Mouse (Mus musculus) embryo, embryonic 11 days (tissue): ENCODE results near the gene Cyp1b1.
A peak's percentile ranks its signal among the peaks of the same experiment; 100 is the strongest.

ENCODE experiments used
- DNase-seq: peaks from one replicate; pipeline ENCODE4 v3.0.0-alpha.2; 2015

Cyp1b1 gene

DNA sequence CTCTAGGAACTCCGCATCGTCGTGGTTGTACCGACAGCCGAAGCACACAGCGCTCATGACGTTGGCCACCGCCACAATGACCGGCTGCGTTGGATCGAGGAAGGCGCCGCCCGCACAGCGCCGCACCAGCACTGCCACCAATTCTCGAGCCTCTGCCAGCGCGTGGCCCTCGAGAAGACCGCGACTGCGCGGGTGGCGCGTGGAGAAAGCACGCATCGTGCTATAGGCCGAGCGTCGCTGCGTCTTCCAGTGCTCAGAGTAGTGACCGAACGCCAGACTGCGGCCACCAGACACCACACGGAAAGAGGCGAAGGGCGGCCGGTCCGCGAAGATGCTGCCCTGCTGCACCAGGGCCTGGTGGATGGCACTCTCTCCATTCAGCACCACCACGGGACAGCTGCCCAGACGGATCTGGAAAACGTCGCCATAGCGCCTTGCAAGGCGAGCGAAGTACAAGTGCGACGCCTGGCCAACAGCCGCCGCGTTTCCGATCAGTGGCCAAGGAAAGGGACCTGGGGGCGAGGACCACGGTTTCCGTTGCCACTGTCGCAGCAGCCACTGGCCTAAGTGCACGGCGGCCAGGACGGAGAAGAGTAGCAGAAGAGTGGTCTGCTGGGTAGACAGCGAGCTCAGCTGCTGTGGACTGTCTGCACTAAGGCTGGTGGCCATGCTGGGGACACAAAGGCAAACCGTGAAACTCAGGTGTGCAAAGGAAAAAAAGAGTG is 1.1 kb downstream of the Cyp1b1 start:
- peak; percentile 70 for DNase-seq

DNA sequence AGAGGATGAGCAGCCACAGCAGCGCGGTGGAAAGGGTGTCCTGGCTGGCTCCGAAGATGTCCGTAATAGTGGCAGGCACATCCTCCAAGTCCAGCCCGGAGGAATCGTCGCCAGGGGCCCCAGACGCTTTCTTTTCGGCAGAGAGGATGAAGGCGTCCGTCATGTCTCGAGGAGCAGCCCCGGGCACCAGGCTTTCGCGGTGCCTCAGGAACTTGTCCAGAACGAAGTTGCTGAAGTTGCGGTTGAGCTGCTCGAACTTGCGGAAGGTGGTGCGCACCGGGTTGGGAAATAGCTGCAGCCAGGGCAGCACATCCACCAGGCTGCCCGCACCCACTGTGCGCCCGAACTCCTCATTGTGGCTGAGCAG is 1.6 kb downstream of the Cyp1b1 start:
- DNase-seq, result peak; percentile 57

DNA sequence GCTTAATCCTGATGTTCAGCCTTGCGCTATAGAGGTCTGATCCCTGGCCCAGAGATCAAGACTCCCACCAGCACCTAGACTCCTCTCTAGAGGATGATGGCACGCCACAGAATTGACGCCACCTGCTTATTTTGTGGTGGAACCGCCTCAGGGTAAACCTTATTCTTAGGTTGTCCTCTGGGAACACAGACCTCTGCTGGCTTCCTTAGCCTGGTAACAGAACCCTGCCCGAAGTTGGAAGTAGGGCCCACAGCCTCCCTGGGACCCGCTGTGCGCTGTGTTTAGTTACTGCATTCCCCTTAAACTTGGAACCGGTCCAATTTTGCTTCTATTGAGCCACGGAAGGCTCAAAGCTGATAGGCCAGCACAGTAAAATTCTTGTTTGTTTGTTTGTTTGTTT is 2.3 kb downstream of the Cyp1b1 start:
- DNase-seq, result peak; percentile 64

DNA sequence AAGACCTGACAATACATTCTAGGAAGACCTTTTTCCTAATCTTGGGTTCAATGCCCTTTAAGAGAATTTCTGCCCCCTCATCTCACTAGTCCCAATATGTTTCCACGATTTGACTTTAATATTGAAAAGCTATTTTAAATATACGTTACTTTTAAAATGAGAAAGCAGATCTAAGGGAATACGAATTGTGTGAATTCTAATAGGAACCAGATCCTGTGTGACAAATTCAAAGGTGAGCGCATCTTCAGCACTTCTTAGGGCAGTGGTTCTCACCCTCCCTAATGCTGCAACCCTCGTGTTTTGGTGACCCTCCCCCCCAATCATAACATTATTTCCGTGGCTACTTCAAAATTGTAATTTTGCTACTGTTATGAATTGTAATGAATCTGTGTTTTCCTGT is 2.9 kb downstream of the Cyp1b1 start:
- DNase-seq, result no peak

DNA sequence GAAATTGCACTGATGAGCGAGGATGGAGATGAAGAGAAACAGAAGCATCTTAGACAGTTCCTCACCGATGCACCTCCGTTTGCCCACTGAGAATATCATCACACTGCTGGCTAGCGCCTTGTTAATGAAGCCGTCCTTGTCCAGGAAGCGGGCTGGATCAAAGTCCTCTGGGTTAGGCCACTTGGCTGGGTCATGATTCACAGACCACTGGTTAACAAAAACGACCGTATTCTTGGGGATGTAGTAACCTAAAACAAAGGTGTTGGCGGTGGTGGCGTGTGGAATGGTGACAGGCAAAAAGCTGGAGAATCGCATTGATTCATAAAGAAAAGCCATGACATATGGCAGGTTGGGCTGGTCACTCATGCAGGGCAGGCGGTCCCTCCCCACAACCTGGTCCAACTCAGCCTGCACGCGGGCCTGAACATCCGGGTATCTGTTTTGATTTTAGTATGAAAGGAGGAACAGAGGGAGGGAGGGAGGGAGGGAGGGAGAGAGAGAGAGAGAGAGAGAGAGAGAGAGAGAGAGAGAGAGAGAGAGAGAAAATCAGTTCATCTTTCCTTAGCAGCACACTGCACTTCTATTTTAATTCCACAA is 4.5 kb downstream of the Cyp1b1 start:
- DNase-seq, result peak; percentile 60

DNA sequence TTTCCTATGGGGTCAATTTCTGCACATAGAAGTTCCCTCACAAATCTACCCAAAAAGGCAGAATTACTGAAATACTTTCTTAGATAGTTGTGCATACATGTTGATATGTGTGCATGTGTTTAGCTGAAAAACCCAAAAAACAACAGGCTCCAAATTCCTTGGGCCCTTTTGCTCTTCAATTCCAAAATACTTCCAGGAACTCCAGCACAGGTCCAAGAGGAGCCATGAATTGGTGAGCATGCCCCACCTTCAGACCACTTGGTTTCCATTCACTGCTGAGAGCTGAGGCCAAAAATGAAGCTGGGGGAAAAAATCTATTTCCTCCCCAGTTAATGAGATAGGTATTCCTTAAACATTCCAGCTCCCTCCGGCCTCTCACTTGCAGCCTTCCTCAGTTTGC is 5.1 kb downstream of the Cyp1b1 start:
- DNase-seq, result no peak

DNA sequence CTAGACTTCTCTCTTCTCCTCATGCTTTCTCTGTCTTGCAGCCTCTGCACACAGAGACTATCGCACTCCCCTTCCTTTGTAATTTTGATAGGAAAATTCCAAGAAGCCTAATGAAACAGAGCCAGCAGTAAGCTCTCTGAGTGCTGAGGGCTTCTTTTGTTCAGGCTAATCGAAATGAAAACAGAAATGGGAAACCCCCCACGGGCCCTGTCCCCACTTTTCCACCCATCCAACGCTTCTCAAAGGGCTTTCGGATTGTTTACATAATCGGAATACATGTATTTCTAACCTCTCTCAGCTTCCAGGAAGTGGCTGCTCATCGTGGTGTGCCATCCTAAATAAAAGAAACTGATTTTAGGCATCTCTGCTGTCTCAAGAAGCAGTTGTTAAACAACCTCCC is 6.7 kb downstream of the Cyp1b1 start:
- DNase-seq, result peak; percentile 44

DNA sequence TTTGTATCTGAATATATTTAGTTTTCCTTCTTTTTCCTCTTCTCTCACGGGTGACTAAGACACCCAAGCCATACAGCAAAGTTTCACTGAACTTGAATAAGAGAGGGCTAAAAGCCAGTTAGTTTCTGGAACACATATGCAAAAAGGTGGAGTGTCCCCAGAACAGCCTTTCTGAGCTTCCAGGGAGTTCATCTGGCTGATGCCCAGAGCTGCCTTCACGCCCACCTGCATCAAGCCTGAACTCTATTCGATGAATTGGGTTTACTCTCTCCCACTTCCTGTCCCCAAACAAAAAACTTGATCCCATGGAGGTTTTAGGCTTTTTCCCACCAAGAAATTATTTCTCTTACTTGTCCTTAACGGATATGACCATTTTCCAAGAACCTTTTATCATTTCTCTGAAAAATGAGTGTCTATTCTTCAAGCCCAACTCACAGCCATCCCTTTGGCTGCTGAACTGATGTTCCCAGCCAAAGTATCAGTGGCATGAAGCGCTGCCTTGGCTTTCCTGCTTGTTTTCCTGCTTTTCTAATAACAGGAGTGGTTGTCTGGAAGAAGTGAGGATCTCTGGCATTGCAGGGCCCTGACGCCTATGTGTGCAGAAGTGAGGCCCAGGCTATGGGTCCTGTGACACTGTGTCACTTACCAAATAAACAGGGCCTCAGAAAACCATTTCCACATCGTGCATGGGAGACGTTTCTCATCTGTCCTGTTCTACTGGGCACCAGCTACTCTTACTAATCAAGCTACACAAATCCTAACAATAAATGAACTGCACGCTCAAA is 9.0 kb downstream of the Cyp1b1 start:
- DNase-seq, result no peak

DNA sequence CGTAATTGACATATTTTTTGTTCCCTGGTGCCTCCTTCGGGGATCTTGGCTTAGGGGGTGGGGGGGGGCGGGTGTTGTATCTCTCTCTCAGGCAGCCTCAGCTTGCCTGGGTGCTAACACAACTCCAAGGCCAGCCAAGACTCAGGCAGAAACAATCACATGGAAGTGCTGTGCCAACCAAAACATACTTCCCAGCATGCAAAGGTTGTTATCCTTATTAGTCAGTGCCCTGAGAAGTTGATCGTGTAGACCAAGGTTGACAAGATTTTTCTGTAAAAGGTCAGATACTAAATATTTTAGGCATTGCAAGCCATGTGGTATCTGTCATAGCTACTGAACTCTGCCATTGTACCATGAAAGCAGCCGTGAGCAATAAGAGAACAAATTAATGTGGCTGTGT is 14.0 kb downstream of the Cyp1b1 start:
- no peak for DNase-seq

DNA sequence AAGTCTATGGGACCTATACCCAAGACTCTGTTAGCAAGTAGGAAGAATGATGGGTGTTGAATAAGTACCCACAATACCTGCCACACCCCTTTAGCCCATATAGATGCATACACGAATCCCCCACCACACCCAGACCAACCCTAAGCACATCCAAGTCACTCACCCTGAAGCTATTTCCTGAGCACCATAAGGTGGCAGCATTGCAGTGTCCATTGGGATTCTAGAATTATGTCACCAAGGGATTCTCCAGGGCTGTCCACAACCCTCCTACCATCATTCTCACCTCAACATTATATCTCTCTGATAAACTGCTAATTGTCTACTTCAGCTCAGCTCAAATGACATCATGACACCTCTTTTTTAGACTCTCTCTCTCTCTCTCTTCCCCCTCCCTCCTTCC is 15.7 kb downstream of the Cyp1b1 start:
- peak; percentile 42 for DNase-seq

DNA sequence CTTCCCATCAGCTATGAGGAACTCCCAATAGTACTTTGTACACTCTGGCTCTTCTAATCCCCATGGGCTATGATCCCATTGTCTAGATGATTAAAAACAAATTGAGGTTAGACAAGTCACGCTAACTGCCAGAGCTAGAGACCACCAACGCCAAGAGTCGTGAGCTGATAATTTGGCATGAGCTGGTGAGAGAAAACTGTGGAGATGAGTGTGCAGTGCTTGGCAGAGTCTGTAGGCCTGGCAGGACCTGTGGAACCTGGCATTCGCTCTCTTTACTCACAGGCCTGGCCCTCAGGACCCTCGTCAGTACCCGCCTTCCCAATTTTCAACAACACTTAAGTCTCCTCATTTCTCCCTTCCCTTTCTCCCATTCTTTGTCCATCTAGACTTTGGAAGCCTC is 19.3 kb downstream of the Cyp1b1 start:
- DNase-seq, result no peak

DNA sequence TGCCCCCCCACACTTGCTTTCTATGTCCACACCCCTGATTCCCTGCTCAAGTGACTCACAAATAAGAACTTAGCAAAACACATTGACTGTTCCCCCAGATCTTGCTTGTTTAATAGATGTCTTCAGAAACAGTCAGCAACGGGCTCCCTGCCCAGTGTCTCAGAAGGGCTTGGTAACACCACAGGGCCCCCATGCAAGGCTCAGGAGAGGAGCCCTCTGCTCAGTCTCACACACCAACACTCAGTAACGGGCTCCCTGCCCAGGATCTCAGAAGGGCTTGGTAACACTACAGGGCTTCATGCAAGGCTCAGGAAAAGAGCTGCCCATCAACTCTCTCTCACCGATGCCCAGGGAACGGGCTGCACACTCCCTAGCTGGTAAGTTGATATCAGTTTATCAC is 19.8 kb downstream of the Cyp1b1 start:
- no peak for DNase-seq

DNA sequence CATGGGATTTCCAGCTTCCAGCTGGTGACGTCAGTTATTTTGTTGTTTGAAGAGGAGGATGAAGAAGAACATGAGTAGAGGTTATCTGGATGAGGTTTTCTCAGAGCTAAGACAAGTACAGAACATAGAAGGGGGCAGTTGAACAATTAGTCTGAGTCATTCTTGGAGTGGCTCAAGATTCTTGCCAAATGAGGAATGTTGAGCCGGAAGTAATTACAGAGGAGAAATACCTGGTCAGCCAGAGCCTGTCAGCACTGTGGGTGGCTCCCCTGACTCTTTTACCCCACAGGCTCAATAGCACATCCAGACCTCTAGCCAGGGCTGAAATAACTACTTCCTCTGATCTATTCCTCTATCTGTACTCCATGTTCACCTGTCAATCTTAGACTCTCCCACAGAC is 44.0 kb downstream of the Cyp1b1 start:
- DNase-seq, result no peak

DNA sequence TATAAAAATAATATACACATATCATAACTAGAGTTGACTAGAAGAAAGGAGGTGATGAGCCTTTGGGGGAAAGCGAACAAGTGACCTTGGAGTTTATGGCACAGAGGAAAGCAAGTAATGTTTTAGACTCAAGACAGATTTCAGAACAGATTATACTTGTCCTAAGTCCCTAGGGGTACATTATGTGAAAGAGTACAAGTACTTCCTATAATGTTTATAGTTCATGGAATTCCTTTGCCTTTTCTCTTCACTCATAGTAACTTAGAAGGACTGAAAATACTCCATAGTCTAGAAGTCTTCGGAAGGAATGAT is 50.8 kb downstream of the Cyp1b1 start:
- no peak for DNase-seq

DNA sequence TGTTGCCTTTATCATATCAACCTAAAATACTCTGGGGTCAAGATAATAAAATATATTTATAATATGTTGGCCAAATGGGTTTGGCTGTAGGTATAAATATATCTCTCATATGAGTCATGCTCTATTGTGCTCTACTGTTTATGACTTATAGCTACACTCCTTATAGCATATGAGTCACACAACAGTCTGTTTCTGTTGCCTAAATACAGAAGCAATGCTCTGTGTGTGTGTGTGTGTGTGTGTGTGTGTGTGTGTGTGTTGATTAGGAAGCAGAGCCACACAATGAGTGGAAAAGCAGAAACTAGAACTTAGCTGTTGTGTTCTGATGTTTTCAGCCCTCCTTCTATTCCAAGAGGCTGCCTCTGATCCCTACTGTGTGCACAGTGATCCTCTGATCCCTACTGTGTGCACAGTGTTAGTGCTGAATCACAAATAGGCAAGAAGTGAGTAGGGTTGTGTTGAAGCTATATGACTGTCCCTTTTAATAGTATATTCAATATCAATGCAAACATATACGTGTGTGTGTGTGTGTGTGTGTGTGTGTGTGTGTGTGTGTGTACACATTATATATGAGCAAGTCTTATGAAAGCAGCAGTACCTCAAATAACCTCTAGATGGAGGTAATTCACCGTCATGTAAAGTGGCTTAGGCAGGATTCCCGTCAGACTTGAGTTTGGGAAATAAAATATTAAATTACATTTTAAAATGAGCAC is 51.3 kb downstream of the Cyp1b1 start:
- DNase-seq, result peak; percentile 74

DNA sequence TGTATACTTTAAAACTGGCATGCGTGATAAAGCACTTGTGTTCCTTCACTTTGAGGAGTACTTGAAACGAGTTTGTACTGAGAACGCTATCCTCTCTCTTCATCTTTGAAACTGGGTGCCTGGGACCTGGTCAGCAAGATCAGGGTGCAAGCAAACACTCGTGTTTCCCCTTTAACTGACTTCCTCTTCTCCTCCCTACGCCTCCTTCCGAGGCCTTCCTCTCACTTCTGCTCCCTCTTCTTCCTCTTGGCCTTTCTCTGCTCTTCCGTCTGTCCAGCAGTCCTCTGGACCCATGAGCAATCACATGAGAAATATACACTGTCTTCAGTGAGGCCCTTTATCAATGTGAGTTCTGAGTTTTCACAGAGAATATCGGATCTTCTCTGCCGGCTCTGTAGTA is 53.0 kb downstream of the Cyp1b1 start:
- no peak for DNase-seq

DNA sequence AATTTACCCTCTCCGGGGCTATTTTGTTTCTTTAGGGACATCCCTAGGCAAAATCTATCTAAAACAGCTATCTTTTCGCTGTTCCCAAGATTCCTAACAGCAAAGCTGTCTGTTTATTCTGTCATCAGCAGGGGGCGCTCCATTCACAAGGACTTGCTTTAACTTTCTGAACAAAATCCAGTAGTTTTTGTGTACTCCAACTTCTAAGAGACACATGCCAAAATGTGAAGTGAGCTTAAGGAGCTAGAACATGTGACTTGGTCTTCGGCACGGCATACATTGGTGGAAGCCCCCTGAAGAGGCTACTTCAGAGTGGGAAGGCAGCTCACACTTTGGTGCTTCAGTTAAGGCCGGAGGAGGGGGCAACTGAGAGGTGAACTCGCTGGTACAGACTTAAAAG is 53.5 kb downstream of the Cyp1b1 start:
- DNase-seq, result peak; percentile 84

DNA sequence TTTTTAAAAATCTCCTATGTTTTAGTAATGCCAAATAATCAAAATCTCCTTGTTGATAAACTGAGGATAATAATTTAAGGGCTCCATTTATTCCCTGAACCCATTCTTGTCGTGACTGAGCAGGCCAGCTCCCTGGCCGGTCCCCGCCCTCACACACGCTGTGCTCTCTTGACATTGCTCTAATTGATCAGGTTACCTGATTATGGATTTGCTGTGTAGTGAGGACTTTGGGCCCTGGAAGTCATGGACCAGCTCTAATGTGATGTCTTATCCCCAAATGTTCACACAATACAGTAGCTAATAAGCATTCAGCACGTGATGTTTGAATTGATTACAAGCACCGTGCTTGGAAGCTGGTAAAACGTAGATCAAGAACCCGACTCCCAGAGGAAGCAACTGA is 56.0 kb downstream of the Cyp1b1 start:
- no peak for DNase-seq

DNA sequence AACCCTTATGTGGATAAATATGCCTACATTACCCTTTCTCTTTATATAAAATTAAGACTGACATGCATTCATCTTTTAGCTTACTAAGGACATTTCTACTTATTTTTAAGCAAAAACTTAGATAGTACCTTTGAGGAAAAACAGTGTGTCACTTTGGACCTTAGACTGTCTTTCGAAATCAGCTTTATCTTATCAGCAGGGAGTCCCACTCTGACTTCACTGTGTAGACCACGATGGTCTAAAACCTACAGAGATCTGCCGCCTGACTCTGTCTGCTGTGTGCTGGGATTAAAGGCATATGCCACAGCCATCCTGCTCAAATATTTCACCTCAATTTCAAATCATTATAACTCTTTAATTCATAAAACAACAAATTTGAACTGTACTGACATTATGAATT is 56.4 kb downstream of the Cyp1b1 start:
- no peak for DNase-seq

DNA sequence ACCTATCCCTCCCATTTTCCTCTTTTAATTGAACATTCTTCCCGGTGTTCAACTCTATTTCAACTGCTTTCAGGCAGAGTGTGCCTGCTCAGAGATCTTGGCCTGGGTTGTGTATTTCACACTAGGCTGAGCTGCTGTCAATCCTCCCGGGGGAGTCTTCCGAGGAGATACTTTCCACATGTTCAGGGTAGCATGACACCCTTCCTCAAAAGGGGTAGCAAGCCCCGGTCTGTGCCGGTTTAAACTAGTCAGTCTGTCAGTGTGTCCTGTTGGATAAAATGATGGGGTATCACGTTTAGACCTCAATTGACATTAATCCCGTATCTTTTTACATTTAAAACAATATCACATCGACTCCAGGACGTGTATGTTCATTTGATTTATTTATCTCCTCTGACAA is 57.1 kb downstream of the Cyp1b1 start:
- peak; percentile 50 for DNase-seq

DNA sequence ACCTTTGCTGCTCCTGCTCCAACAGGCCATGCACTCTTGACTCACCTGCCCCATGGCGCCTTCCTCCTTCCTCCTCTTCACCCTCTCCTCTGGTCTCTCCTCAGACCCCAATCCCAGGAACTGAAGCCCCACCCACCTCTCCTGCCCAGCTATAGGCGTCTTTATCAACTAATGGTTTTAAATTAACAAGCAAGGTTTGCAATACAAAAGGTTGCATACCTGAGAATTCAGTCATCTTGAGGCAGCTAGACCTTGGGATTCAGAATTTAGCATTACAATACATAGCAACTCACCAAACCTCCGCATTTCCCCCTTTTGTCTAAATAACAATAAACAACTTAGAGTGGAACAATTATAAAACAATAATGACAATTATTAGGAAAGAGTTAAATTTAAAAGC is 60.7 kb downstream of the Cyp1b1 start:
- no peak for DNase-seq

DNA sequence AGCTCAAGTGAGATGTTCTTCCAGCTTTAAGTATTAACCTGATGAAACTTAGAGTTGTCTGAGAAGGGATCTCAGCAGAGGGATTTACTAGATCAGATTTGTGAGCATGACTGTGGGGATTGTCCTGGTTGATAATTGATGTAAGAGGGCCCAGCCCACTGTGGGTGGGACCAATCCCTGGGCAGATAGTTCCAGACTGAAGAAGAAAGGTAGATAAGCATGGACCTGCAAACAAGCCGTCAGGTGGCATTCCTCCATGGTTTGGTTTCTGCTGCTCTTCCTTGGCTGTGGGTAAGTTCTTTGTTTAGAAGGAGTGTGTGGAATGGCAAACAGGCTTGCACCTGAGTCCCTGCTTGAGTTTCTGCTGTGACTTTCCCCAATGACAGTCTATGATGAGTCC is 61.7 kb downstream of the Cyp1b1 start:
- DNase-seq, result no peak
